Mouse (Mus musculus): ENCODE measurements around the gene Atp2c1. TPM values are rescaled to one million over a fixed set of nuclear protein-coding genes. Genes with fewer than 3 reads are reported as not detected.

Atp2c1 gene
- total RNA-seq, 2 experiments from 2014 or later = 55.2 to 68.1 TPM

DNA sequence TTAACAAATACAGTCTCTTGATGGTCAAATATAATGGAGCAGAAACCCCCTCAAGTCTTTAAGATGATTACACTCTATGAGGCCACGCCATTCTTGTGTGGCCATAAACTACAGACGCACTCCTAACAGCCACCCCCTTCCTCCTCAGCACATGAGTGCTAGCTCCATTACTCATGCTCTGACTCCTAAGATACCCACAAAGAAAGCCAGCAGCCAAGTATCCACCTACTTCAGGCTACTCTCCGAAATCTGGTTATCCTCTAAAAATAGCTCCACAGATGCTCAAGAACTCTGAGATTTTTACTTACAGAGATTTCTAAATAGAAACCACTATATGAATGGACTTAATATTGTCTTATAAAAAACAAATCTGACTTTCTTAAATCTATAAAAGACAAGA lies 34.4 kb downstream of the Atp2c1 start:
- DNase-seq (ENCODE audit: low spot score in 2 of 2) = no peak

DNA sequence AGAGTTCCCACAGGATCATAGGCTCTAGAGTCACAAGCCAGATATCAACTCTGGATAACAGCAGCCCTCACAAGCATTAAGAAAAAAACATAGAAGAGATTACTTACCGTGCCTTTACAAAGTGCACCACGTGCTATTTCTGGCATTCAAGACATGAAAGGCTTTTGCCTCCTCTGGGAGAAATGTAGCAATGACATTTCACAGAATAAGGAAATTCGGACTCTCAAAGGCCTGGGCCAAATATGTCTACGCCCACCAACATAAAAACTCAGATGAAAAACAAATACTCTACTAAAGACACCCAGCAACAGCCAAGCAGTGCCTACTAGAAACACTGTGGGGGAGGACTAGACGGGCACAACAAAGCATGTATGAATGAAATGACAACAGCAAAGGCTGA lies 38.8 kb downstream of the Atp2c1 start:
- DNase-seq (ENCODE audit: low spot score in 2 of 2) = no peak

DNA sequence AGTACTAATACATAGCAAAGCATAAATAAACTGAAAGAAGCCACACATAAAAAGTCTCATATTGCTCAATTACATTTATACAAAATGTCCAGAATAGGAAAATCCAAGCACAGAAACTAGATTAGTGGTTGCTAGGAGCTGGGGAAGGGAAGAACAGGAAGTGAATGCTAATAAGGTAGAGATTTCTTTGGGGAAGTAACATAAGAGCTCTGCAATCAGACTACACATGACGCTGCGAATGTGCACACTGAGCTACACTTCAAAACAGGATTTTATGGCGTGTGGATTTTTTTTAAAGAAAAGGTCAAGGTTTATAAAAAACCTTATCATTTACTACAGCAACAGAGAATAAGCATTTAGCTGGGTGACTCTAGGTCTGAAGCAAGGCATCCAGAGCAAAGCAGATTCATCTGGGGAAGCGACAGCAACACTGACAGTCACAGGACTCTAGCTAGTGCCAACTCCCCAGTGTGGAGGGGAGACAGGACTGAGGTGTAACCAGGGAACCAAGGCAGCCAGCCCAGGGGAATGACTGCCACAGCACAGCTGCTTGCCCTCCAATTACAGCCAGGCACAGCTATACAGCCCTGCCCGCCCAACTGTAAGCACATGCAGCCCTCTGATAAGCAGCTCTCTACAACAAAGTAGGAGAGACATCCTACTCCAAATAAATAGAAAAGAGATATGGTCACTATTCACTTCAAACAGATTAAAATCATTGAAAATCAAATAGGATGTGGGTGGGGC lies 42.6 kb downstream of the Atp2c1 start:
- no peak for DNase-seq (ENCODE audit: low spot score in 2 of 2)

DNA sequence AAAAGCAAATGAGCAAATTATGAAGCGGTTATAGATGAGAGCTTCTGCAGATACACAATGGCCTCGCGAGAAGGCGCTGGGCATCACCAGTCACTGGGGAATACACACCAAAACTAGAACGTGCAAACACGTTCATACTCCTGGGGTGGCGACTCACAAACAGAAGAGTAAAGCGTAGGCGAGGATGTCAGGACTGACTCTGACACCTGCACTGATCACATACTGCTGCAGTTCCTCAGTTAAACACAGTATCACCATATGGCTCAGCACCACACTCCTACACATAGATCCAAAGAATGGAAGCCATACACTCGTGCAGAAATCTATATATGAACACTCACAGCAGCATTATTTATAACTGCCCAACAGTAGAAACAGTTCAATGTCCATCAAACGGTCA lies 43.2 kb downstream of the Atp2c1 start:
- DNase-seq (ENCODE audit: low spot score in 2 of 2) = no peak

DNA sequence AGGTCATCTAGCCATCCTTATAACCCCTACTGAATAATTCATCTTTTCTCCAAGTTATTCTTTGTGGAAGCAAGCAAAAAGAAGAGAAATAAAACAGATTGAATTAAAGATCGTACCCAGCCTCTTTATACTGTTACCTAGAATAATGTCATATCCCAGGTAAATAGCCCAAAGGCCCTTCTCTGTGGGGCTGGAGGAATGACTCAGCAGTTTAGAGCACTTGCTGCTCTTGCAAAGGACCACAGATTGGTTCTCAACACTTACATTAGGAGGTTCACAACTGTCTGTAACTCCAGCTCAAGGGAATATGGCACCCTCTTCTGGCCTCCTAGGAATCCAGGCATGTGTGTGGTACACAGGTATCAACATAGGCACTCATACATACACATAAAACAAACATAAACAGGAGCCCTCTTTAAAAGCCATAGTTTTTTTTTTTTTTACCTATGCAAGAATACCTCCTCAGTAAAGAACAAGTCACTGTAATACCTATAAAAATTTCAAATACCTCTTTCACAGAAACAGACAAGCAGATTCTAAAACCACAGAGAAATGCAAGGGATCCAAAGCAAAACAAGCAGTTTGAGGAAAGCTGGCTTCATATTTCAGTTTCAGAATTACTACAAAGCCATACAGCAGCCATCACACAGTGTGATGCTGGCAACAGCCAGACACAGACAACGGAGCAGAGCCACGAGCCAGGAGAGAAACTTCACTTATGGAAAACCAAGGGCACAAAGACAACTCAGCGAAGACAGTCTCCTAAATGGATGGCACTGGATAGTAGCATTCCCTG lies 44.2 kb downstream of the Atp2c1 start:
- DNase-seq (ENCODE audit: low spot score in 2 of 2) = no peak

DNA sequence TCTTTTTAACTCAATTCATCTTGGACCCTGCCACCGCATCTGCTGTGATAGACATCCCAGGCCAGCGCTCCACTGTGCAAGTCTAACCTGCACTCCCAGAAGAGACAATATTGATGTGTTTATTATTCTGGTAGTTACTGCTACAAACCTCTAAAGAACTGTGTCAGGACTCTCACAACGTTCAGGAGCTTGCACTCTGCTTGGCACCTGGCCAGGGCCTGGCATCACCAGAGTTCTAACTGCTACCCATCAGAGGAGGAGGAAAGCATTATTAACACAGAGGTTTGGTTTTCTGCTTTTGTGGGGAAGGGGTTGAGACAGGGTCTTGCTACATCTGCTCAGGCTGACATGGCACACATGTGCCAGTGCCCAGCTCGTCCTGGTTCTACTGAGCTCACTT lies 45.0 kb downstream of the Atp2c1 start:
- DNase-seq (ENCODE audit: low spot score in 2 of 2) = no peak

DNA sequence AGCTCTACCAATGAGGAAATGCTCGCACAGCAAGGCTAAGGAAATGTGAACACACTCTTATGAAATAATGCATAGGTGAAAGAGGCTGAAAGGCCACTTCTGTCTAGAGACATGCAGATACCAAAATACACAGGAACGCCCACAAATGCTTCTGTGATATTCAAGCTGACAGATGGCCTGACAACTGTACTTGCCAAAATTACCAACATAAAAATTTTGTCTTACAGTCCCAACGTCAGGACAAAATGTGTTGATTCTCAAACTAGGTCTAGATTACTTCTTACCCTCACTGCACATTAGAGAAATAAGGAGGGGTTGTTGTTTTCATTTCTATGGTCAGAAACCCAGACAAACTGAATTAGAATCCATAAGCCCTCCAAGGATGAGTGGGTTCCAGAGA lies 51.0 kb downstream of the Atp2c1 start:
- no peak for DNase-seq (ENCODE audit: low spot score in 2 of 2)

DNA sequence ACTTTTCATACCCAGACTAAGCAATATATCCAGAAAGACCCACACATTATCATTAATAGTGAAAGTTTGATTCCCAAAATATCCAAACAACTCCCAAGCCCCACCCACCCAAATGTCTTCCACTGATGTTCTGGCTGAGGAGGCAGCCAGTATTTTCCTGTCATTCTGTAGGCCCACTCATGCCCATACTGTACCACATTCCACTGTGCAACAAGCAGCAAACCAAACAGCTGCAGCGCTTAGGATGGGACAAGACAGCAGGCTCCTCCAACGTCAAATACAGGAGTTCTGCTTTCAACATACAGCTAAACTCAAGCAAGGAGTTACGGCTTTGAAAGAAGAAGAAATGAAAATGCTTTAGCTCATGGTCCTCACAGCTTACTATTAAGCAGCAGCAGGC lies 52.2 kb downstream of the Atp2c1 start:
- no peak for DNase-seq (ENCODE audit: low spot score in 2 of 2)

DNA sequence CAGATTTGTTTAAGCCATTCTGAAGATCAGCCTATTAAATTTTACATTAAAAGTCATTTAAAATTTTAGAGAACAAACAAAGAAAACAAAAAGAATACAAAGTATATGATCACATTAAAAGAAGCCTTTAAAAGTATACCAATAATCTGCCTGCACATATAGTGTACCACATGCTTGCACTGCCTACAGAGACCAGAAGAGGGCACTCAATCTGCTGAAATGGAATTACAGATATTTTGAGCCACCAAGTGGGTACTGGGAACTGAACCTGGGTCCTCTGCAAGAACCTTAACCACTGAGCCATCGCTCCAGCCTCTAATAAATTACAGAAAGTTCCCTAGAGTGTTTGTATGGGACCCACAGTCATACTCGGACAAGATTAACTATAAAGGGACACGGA lies 59.3 kb downstream of the Atp2c1 start:
- DNase-seq (ENCODE audit: low spot score in 2 of 2) = no peak

DNA sequence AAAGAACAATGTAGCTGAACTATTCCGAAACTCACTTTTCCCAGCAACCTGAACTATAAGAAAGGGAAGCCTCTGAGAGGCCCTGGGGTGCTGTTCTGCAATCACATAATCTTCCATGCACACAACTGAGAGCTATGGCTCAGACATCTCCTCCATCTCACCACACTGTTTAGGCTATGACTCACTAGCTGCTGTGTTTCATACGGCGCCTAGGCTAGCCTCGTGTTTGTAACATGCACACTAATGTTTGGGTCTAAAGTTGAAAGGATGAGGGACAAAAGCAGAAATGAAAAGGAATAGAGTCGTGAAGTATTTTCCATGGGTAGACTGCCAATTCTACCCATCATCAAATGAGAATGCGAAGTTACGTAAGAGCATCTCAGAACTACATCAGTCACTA lies 65.6 kb downstream of the Atp2c1 start:
- no peak for DNase-seq (ENCODE audit: low spot score in 2 of 2)

DNA sequence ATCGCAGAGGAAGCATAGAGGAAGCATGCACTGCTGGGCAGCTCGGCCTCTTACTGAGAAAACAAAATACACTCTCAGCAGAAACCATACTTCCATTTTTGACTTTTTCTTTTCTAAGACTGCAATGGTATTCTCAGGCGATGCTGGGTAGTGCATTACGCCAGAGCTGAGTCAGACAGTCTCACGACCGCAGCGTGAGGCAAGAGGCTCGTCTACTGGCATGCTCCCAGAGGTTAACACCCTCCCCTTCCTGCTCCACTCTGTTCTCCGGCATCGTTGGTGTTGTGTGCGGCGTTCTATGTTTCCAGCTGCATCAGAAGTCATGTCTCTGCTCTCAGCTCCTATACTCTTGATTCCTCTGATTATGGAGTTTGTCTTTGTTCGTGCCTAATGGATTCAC lies 68.1 kb downstream of the Atp2c1 start:
- DNase-seq (ENCODE audit: low spot score in 2 of 2) = no peak

DNA sequence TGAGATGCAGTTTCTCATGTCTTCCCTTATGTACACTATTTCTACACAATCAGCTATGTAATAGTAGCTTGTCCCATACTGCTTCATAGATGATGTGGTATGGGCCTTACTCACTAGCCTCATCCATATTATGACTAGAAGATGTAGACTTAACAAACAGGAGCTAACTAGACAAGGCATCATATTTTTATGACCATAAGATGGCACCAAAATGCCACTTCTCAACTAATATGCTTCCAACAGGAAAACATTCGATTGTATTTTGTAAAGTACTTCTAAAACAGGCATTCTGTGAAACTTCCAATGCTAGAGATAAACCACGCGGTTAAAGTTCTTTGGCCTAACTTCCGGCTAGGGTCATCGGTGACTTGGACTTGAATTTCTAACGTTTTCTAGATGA lies 118.6 kb downstream of the Atp2c1 start:
- no peak for DNase-seq (ENCODE audit: low spot score in 2 of 2)

DNA sequence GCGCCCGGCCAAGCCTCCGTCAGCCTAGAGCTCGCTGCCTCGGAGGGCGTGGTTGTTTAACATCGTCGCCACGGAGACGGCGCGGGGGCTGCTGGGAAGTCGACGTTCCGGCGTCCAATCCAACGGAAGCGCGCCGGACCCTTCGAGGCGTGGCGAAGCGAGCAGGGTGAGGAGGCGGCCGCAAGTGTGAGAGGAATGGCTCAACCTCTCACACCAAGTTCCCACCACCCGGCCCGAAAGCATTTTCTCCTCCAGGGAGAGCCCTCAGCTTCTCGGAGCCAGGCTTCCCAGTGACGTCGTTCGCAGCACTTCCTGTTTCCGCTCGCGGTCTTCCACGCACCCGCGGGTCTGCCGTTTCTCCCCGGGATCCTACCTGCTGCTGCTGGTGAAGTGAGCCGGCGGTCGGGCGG lies 131.9 kb downstream of the Atp2c1 start, which contains the start of the genes Aste1 and Nek11:
Gene Aste1 (plus strand): TSS at position 175 of the 410 bp plus-strand sequence.
Gene Nek11 (minus strand): TSS at position 307 of the 410 bp plus-strand sequence.
- DNase-seq (ENCODE audit: low spot score in 2 of 2) = peak; percentile 86 to 90

DNA sequence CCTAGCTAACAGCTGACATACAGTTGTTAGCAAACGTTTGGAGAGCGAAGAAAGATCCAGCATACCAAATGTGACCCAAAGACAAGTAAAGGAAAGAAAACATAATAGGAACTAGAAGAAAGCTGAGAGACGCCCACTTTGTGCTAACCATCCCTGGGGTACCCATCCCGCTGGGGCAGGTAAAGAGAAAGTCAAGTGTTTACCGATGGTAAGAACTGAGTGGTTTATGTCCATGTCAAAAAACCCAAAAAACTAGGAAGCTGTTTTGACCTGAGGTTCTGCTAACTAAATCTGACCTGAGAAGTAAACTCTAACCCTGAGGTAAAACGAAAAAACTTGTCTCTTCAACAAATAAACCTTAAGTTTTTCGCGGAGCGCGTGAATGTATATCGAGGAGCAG lies 132.4 kb downstream of the Atp2c1 start:
- DNase-seq (ENCODE audit: low spot score in 2 of 2) = no peak

DNA sequence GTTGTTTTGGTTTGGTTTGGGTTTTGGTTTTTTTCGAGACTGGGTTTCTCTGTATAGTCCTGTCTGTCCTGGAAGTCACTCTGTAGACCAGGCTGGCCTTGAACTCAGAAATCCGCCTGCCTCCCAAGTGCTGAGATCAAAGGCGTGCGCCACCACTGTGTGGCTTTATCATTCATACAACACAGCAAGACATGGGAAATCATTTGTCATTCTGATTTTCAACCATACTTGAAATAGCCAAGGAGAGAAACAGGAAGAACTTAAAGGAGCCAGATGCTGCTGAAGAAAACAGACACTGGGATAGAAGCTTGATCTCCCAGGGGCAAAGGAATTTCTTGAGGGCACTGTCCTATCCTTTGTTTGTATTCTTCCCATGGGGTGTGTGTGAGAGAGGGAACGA lies 136.5 kb downstream of the Atp2c1 start:
- DNase-seq (ENCODE audit: low spot score in 2 of 2) = no peak

DNA sequence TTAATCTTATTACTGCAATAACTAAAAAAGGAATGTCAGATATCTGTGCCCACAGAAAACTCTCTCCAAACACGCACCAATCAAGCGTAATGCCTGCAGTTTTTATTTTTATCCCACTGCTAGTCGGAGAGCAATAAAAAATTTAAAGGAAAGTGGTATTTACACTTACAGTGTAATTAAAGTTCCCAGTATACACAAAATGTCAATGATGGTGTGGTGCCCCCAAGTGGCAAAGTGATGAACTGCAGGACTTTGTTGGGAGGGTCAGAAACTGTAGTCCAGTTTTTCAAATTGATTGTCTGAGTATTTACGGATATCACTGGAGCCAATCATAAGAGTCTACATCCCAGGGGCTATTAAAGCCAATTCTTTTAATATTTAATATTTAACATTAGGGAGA lies 137.8 kb downstream of the Atp2c1 start:
- DNase-seq (ENCODE audit: low spot score in 2 of 2) = peak; percentile 16 to 45

DNA sequence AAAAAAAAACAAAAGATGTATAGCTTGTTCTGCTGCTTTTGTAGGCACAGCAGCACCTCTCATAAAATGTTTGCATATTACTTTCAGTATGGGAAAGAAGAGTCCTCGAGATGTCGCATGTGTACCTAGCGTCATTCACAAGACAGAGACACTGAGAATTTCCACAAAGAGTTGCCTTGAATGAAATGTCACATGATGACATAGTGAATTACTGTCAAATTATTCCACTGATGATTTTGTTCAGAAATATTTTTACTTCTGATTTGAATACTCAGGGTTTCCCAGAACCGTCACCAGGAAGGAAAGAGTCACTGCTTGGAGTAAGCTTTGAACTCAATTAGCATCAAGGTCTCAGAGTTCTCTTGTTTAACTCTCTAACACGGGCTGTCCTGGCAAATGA lies 139.7 kb downstream of the Atp2c1 start:
- DNase-seq (ENCODE audit: low spot score in 2 of 2) = no peak

DNA sequence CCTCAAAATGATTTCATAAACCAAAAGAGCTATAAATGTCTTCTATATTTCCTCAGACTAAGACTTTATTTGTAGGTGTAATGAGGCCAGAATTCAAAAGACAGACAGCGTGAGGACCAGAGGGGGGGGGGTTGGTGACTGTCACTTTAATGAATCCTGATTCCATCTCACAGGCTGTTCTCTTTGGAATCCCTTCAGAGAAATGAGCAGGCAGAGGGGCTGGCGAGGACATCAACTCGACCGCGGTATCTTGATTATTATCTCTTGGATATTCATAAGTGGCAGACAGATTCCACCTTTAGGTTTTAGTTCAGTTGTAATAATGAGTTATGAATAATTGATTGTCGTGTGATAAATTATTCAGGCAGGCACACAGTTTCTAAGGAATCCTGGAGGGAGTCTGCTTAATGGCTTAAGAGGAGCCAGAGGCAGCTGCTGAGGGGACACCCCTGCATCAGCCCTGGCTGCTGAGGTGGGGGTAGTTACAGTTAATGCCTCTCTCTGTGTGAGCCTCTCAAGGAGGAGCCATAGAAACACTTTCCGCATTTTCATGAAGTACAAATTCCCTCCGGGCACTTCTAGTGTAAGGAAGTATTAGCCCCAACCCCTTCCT lies 147.5 kb downstream of the Atp2c1 start:
- DNase-seq (ENCODE audit: low spot score in 2 of 2) = no peak

DNA sequence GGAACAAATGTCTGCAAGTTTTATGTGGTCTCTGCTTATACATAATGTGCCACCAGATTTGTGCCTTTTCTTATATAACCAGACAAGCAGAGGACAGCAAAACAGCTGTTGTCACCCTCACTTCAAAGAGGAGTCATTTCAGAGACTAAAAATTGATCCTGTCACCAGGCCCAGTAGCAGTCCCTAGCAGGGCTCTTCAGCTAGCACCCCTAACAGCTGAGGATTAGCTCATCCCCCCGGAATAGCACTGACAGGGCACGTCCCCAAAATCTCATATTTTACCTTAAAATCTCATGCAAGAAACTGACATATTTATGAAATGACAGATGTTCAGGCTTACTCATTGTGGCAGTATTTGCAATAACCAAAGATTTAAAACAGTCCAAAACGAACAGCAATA lies 149.5 kb downstream of the Atp2c1 start:
- DNase-seq (ENCODE audit: low spot score in 2 of 2) = no peak

DNA sequence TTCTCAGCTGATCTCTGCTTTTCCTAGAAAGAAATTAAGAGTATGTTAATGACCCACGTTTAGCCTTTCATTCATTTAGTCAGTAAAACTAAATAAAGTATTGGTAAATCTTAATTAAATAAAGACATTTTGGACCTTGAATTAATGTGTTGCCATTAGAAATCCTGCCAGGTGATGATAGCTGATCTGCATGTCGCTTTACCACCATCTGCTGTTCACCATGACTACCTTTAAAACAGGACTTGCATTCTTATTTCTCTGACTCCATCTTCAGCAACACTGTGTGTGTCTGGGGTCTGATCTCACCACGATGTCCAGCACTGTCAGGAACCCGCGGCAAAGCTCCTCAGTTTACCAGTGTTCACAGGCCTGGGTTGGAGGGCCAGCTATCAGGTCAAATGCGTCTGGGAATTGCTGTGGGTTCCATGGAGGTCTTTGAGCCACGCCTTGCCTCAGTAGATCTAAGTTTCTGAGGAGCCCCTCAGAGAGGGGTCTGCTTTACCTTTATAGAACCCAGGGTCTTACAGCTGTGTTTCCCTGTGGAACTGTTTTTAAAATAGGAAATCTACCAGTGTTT lies 150.1 kb downstream of the Atp2c1 start:
- DNase-seq (ENCODE audit: low spot score in 2 of 2) = no peak

DNA sequence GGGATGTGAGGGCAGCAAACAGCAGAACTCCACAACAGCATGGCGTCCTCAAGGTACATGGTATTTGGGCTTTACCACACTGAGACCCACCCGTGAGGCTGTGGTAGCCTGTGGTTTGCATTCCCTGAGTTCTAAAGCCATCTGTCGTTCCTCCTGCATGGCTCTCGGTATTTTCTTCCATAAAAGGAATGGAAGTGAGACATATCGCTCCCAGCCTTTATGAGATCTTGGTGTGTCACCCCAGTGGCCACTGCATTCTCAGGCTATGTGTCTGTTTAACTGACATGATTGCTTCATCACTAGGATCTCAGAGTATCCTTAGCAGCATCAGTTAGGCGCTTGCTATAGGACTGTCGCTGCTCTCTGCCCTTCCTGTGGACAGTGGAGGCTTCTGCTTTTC lies 150.7 kb downstream of the Atp2c1 start:
- DNase-seq (ENCODE audit: low spot score in 2 of 2) = no peak

DNA sequence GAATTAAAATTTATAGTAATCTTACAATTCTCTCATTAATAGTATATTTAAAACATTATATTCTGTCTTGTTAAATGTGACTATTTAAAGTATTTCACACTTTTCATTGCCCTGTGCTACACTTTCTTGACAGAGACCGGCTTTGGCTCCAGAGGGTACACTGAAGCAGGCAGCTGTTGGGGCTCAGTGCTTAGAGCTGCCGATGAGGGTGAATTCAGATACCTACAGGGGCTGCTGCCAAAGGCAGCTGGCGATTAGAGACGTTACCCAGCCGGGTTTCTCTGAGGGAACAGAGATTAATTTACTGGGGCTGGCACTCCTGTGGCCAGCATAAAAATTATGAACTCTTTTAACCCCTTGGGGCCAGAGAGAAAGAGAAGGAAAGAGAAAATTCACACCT lies 152.8 kb downstream of the Atp2c1 start:
- no peak for DNase-seq (ENCODE audit: low spot score in 2 of 2)

All from adrenal gland, postnatal 4 days (tissue).